Mouse (Mus musculus) lung, embryonic 15.5 days (tissue): ENCODE data around the gene Tmem151b. TPM values are rescaled to one million over a fixed set of nuclear protein-coding genes. Genes with fewer than 3 reads are reported as not detected.

ENCODE experiments used
- ATAC-seq: fragments of 200-750 bp; cut with Nextera tagmentation; 2 replicates; pipeline ENCODE4 v1.8.0; 2017; ENCODE audit warnings: moderate number of reproducible peaks, borderline replicate concordance; ENCODE audit not compliant: low FRiP score, low TSS enrichment; ENCODE audit errors: extremely low read depth
- H3K27ac ChIP-seq: fragments of 300-500 bp; sonication (generic); 2 replicates; pipeline ENCODE4 v1.5.1; 2015; ENCODE audit warnings: moderate library complexity, mild to moderate bottlenecking, inconsistent platforms
- H3K27me3 ChIP-seq: fragments of 300-500 bp; sonication (generic); 2 replicates; pipeline ENCODE4 v1.6.1; 2015; ENCODE audit warnings: inconsistent platforms
- H3K36me3 ChIP-seq: fragments of 300-500 bp; sonication (generic); 2 replicates; pipeline ENCODE4 v1.6.1; 2015; ENCODE audit warnings: inconsistent platforms
- H3K4me1 ChIP-seq: fragments of 300-500 bp; sonication (generic); 2 replicates; pipeline ENCODE4 v1.6.1; 2015; ENCODE audit warnings: inconsistent platforms
- H3K4me2 ChIP-seq: fragments of 300-500 bp; sonication (generic); 2 replicates; pipeline ENCODE4 v1.6.1; 2015; ENCODE audit warnings: inconsistent platforms, mild to moderate bottlenecking, moderate library complexity
- H3K4me3 ChIP-seq: fragments of 300-500 bp; sonication (generic); 2 replicates; pipeline ENCODE4 v1.5.1; 2015; ENCODE audit warnings: mild to moderate bottlenecking, inconsistent platforms
- H3K9ac ChIP-seq: fragments of 300-500 bp; sonication (generic); 2 replicates; pipeline ENCODE4 v1.6.1; 2015; ENCODE audit warnings: inconsistent platforms
- H3K9me3 ChIP-seq: fragments of 300-500 bp; sonication (generic); 2 replicates; pipeline ENCODE4 v1.6.1; 2016; ENCODE audit warnings: inconsistent platforms
- WGBS: fragments of 180-500 bp; shearing (Covaris S2); methylation state at CpG from one replicate; pipeline ENCODE4 v1.1.7; 2015; 5-methylcytosine and 5-hydroxymethylcytosine counted together
- polyA plus RNA-seq: library from polyadenylated mRNA; unstranded; fragments of >200 nt; fragmentation: Nextera tagmentation; extraction: Ambion mirVana; gene quantifications from 2 replicates; pipeline ENCODE4 v1.2.1, GENCODE M21; 2015

Gene Tmem151b
- polyA plus RNA-seq, 1 experiment from 2014 or later = 2.0 TPM

DNA sequence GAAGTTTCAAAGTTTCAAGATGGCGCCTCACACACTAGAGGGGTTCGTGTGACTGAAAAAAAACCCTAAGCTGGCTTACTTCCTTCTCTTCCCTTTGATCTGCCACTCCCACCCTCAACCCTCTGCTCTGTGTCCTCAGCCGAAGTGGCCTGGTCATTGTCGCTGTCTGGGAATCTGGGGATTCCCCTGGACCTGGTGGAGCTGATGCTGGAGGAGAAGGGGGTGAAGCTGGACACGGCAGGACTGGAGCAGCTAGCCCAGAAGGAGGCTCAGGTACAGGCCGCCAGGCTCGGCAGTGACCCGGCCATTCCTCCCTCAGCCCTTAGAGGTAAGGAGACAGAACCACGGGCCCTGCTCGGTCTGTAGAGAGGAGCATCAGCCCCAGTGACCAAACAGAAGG lies 33.7 kb downstream of the Tmem151b start:
- Histone ChIP-seq H3K4me3 (no peak overlapping the region), H3K27ac (no peak overlapping the region), H3K9ac (no peak overlapping the region), H3K9me3 (no peaks in the 10 kb centered on the region), H3K4me2 (no peak overlapping the region), H3K4me1 (no peaks in the 10 kb centered on the region), H3K27me3 (no peaks in the 10 kb centered on the region), H3K36me3 (0 out of 2 replicates have a peak, but pooled peaks cover 8% of the 10 kb centered on the region)
- 85% methylated on average over 10 of the region's 10 CpGs for WGBS
- ATAC-seq = no peak

DNA sequence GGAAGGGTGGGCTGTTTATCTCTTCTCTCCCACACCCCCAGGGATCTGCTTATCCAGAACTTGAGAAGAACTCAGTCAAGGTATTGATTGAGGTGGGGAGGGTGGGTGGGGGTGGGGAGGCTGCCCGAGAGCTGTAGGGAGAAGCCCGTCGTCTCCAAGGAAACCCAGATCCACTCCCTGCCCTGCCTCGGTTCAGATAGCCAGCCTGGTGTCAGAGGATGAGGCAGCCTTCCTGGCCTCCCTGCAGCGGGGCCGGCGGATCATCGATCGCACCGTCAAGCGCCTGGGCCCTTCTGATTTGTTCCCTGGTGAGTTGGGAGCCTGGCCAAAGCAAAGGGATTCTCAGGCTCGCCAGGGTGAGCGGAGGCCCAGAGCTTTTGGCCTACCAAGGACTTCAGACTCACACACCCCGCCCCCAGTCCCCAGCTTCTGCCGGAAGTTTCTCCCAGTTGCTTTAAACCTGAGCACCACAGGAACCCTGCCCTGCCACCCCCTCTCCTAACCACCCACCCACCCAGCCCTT lies 34.2 kb downstream of the Tmem151b start:
- WGBS = 42% methylated on average over 15 of the region's 15 CpGs
- Histone ChIP-seq H3K36me3 (0 out of 2 replicates have a peak, but pooled peaks cover 8% of the 10 kb centered on the region), H3K9me3 (no peaks in the 10 kb centered on the region), H3K27ac (no peak overlapping the region), H3K4me2 (no peak overlapping the region), H3K9ac (no peak overlapping the region), H3K4me3 (no peak overlapping the region), H3K27me3 (no peaks in the 10 kb centered on the region), H3K4me1 (no peaks in the 10 kb centered on the region)
- no peak for ATAC-seq

DNA sequence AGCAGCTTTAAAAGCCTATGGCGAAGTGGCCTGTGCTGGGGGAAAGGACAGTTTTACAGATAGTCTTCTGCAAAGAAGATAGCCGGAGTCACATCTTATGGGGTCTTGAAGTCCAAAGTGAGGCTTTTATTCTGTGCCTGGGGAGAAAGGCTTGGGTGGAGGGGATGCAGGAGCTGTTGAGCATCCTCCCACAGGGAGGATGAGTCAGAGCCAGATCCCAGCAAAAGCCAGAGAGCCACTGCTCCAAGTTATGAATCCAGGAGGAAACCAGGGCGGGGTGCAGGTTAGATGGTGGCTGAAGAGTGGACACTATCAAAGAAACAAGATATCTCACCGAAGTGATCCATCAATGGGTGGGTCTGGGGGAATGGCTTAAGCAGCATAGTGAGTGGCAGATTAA lies 37.7 kb downstream of the Tmem151b start:
- H3K4me3 ChIP-seq = no peak overlapping the region
- H3K9ac ChIP-seq = no peak overlapping the region
- H3K27me3 ChIP-seq = no peaks in the 10 kb centered on the region
- H3K4me1 ChIP-seq = peaks cover 7% of the 10 kb centered on the region; the same call in 1 of the 2 replicates
- no peak overlapping the region for H3K27ac ChIP-seq
- H3K36me3 ChIP-seq = peaks cover 9% of the 10 kb centered on the region
- ATAC-seq = no peak
- H3K9me3 ChIP-seq = no peaks in the 10 kb centered on the region
- WGBS = 91% methylated on average over 4 of the region's 4 CpGs
- H3K4me2 ChIP-seq = no peak overlapping the region

DNA sequence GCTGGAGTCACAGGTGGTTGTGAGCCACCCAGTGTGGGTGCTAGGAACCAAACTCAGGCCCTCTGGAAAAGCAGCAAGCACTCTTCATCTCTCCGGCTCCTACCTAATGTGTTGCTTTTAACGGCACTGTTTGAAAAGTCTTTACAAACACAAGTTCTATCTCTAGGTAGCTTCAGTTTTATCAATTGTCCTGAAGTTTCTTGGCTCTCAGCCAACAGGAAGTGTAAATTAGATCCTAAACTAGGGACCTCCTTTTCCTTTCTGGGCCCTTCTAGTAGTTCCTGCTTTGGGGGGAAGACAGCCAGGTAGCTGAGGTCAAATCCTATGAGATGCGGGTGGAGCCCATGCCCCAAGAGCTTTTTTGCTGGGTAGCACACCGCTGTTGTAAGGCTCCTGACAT lies 38.6 kb downstream of the Tmem151b start:
- Histone ChIP-seq H3K36me3 (peaks cover 9% of the 10 kb centered on the region), H3K27me3 (no peaks in the 10 kb centered on the region), H3K4me1 (peaks cover 7% of the 10 kb centered on the region; the same call in 1 of the 2 replicates), H3K4me2 (no peak overlapping the region), H3K27ac (no peak overlapping the region), H3K9ac (no peak overlapping the region), H3K9me3 (no peaks in the 10 kb centered on the region), H3K4me3 (no peak overlapping the region)
- WGBS = 83% methylated on average over 4 of the region's 4 CpGs
- ATAC-seq = no peak

DNA sequence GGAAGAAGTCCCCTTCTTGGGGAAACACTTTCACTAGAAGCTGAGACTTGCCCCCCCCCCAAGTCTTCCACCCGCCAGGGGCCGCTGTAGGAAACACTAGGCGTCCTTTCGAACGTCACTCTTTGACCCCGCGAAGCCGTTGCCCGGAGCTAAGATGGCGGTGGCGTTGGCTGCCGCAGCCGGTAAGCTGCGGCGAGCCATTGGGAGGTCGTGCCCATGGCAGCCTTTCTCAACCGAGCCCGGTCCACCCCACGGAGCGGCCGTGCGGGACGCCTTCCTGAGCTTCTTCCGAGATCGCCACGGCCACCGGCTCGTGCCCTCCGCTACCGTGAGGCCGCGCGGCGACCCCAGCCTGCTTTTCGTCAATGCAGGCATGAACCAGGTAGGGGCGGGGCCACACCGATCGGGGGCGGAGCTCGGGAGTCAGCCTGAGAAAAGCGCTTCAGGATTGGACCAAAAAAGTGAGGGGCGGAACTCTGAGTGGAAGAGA lies 42.7 kb downstream of the Tmem151b start, which contains the start of gene Aars2:
TSS of gene Aars2 (plus strand) at position 142 of the 490 bp plus-strand sequence.
- H3K27me3 ChIP-seq = no peaks in the 10 kb centered on the region
- H3K36me3 ChIP-seq = peaks cover 9% of the 10 kb centered on the region
- no peaks in the 10 kb centered on the region for H3K9me3 ChIP-seq
- peak; percentile 93 for ATAC-seq
- H3K4me2 ChIP-seq = peak within 1 kb of the TSS; percentile 54
- H3K4me3 ChIP-seq = peak within 1 kb of the TSS; percentile 98
- peak within 1 kb of the TSS; percentile 87 for H3K27ac ChIP-seq
- H3K4me1 ChIP-seq = peaks cover 7% of the 10 kb centered on the region; the same call in 1 of the 2 replicates
- WGBS = under 1% methylated on average over 42 of the region's 42 CpGs
- H3K9ac ChIP-seq = peak within 1 kb of the TSS; percentile 88

DNA sequence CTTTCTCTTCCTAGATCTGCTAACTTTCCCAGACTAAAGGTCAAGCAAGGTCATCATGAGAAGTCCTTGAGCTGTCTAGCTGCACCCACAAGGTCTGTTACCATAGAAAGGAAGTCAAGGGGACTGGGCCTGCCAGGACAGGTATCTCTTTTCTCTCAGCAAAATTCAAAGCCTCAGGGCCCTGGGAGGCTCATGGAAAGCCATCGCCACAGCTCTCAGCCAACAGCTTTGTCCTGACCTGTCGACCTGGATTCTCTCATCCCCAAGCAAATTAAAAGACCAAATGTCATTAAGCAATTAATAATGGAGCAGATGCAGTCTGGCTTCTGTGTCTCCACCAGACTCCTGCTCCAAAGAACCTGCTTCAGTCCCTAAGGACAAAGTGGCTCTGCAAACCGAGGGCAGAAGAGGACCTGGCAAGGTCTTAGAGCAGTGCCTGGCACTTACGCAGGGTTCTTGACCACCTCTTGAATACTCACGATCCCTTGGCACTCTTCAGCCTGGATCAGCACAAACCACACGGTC lies 43.5 kb downstream of the Tmem151b start:
- H3K9me3 ChIP-seq = no peaks in the 10 kb centered on the region
- H3K27ac ChIP-seq = no peak overlapping the region
- H3K4me3 ChIP-seq = no peak overlapping the region; the same call in 1 of the 2 replicates
- no peak overlapping the region for H3K9ac ChIP-seq
- peaks cover 7% of the 10 kb centered on the region for H3K36me3 ChIP-seq
- 61% methylated on average over 6 of the region's 6 CpGs for WGBS
- H3K4me2 ChIP-seq = peak overlapping the region; percentile 54
- no peaks in the 10 kb centered on the region for H3K27me3 ChIP-seq
- H3K4me1 ChIP-seq = peaks cover 7% of the 10 kb centered on the region; the same call in 1 of the 2 replicates
- no peak for ATAC-seq

DNA sequence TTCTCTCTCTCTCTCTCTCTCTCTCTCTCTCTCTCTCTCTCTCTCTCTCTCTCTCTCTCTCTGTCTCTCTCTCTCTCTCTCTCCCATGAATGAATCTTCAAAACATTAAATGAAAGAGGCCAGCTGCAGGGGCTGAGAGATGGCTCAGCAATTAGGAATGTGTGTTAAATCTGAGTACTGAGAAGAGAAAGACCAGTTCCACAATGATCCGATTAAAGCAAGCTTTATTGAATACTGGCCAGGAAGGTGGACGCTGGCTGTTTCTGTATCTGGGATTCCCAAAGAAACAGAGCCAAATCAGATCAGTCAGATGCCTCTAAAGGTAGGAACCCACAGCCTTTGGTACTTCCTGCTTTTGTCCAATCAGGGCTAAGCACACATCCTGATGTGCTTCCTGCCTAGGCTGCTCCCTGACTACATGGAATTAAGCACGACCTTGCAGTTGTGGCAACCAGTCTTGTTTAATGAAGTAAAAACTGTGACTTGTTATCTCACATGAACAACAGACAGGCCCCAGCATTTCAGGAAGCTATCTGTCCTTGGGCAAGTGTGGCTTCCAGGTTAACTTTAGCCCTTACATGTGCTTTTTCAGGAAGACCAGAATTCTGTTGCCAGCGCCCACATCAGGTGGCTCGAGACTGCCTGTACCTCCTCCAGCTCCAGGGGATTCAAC lies 46.0 kb downstream of the Tmem151b start:
- no peaks in the 10 kb centered on the region; the same call in 1 of the 2 replicates for H3K36me3 ChIP-seq
- H3K4me3 ChIP-seq = no peak overlapping the region
- no peaks in the 10 kb centered on the region for H3K27me3 ChIP-seq
- no peak for ATAC-seq
- H3K9ac ChIP-seq = no peak overlapping the region
- peaks cover 7% of the 10 kb centered on the region; the same call in 1 of the 2 replicates for H3K4me1 ChIP-seq
- no peaks in the 10 kb centered on the region for H3K9me3 ChIP-seq
- 52% methylated on average over 5 of the region's 5 CpGs for WGBS
- H3K27ac ChIP-seq = no peak overlapping the region
- no peak overlapping the region for H3K4me2 ChIP-seq

DNA sequence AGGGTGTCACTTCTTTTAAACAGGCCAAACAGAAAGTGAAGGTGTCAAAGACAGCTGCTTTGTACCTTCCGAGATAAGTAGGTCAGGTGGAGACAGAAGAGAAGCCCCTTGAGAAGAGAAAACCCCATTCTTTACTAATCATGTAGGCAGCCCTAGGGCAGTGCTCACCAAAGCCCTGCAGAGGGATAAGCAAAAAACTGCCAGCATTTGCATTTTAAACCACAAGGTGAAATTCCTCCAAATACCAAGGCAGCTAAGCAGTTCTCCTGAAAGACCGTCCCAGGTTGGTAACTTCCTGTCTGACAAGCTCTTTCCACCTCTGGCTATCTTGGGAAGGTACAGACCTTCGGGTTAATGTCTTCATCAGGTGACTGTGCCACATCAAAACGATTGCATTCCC lies 47.2 kb downstream of the Tmem151b start:
- 43% methylated on average over 4 of the region's 4 CpGs for WGBS
- no peaks in the 10 kb centered on the region for H3K9me3 ChIP-seq
- ATAC-seq = no peak

DNA sequence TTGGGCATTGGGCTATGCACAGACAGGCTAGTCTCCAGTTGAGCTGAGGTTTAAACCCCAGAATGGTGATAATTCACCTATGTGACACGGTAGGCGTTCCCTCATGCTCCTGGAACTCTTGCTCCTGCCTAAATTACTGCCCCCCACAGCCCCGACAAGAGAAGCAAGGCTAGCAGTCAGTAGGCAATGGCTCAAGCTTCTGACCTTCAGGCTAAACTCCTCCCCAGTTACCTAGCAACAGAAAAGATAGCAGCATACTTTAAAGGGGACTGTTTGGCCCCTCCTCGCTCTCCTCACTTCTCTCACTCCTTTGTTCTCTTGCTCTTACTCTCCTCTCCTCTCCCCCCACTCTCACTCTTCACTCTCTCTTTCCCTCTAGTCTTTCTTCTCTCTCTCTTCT lies 48.5 kb downstream of the Tmem151b start:
- Histone ChIP-seq H3K9ac (no peak overlapping the region), H3K4me3 (no peak overlapping the region), H3K4me1 (no peaks in the 10 kb centered on the region), H3K36me3 (no peaks in the 10 kb centered on the region), H3K9me3 (no peaks in the 10 kb centered on the region), H3K27ac (no peak overlapping the region), H3K4me2 (no peak overlapping the region), H3K27me3 (no peaks in the 10 kb centered on the region)
- no peak for ATAC-seq
- WGBS = 26% methylated on average over 4 of the region's 4 CpGs

More for the DNA sequence above, 47.2 kb downstream of the Tmem151b start:
- Histone ChIP-seq H3K4me3 (no peak overlapping the region), H3K4me2 (no peak overlapping the region), H3K27me3 (no peaks in the 10 kb centered on the region), H3K27ac (no peak overlapping the region), H3K4me1 (peaks cover 3% of the 10 kb centered on the region; the same call in 1 of the 2 replicates), H3K36me3 (no peaks in the 10 kb centered on the region), H3K9ac (no peak overlapping the region)

DNA sequence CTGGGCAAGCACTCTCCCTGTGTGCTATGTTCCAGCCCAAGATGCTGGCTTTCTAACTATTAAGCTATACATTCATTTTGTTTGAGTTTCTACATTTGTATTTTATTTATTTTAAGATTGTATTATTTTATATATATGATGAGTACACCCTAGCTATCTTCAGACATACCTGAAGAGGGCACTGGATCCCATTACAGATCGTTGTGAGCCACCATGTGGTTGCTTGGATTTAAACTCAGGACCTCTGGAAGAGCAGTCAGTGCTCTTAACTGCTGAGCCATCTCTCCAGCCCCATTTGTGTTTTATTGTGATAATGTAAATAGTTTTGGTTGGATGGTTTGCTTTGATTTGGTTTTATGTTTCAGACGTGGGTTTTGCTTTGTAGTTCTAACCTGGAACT lies 50.0 kb downstream of the Tmem151b start:
- no peak overlapping the region for H3K9ac ChIP-seq
- ATAC-seq = no peak
- H3K4me1 ChIP-seq = no peaks in the 10 kb centered on the region
- no peak overlapping the region for H3K4me2 ChIP-seq
- 20% methylated on average over 2 of the region's 2 CpGs for WGBS
- no peaks in the 10 kb centered on the region for H3K27me3 ChIP-seq
- H3K9me3 ChIP-seq = no peaks in the 10 kb centered on the region
- H3K4me3 ChIP-seq = no peak overlapping the region
- no peak overlapping the region for H3K27ac ChIP-seq
- no peaks in the 10 kb centered on the region for H3K36me3 ChIP-seq

DNA sequence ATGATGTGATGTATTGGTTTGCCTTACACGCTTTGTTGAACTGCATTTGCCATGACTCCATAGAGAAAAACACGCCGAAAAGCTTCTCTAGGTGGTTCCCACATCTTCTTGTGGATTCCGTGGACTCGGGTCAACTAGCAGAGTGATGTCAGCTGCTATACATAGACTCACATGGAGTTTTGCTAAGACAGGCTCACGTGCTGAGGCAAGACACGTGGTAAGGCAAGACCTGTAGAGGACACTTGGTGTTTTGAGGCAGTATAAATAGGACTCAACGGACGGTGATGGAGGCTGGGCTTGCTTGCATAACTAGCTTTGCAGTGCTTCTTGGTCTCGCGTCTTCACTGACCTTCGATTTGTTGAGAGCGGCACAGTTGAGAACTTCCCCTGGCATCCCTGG lies 51.1 kb downstream of the Tmem151b start:
- no peak for ATAC-seq
- Histone ChIP-seq H3K4me3 (no peak overlapping the region), H3K36me3 (no peaks in the 10 kb centered on the region), H3K9me3 (no peaks in the 10 kb centered on the region), H3K4me2 (no peak overlapping the region), H3K9ac (no peak overlapping the region), H3K4me1 (no peaks in the 10 kb centered on the region), H3K27me3 (no peaks in the 10 kb centered on the region), H3K27ac (no peak overlapping the region)
- WGBS = 73% methylated on average over 13 of the region's 13 CpGs

DNA sequence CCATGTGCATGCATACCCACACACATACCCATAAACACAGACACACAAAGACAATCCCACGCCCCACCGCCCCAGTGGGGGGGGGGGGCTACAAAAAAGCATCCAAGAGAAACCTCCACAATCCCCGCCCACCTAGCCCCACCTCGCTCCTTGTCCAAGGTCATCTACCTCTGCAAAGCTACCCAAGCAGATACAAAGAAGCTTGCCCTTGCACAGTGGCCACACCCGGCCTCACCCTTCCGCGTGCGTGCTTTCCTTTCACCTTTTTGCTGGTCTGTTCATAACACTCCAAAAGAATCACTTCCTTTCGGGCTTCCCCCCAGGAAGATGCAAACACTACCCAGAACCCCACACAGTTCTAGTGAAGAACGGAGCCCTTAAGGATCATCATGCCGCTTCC lies 54.1 kb downstream of the Tmem151b start:
- no peak overlapping the region for H3K4me2 ChIP-seq
- no peaks in the 10 kb centered on the region for H3K27me3 ChIP-seq
- no peaks in the 10 kb centered on the region for H3K36me3 ChIP-seq
- WGBS = 69% methylated on average over 11 of the region's 11 CpGs
- no peak overlapping the region for H3K27ac ChIP-seq
- H3K4me3 ChIP-seq = no peak overlapping the region
- ATAC-seq = no peak
- no peaks in the 10 kb centered on the region for H3K9me3 ChIP-seq
- no peaks in the 10 kb centered on the region for H3K4me1 ChIP-seq
- H3K9ac ChIP-seq = no peak overlapping the region
